Mouse (Mus musculus) small intestine, adult 2 months (tissue): ENCODE measurements around the gene Sept8.

Experiments
- CTCF ChIP-seq: fragments of 200-500 bp; IDR thresholded peaks from 2 replicates; pipeline ENCODE4 v1.5.1; 2012; ENCODE audit warnings: low read depth, mild to moderate bottlenecking, control low read depth, inconsistent platforms, low read length, moderate library complexity, mixed read lengths; ENCODE audit not compliant: insufficient replicate concordance, insufficient read length; ENCODE audit errors: extremely low read depth
- POLR2A ChIP-seq: fragments of 200-500 bp; IDR thresholded peaks from 2 replicates; pipeline ENCODE4 v1.6.1; 2012; ENCODE audit warnings: low read depth, mild to moderate bottlenecking, control low read depth, inconsistent platforms, low read length, moderate library complexity

DNA sequence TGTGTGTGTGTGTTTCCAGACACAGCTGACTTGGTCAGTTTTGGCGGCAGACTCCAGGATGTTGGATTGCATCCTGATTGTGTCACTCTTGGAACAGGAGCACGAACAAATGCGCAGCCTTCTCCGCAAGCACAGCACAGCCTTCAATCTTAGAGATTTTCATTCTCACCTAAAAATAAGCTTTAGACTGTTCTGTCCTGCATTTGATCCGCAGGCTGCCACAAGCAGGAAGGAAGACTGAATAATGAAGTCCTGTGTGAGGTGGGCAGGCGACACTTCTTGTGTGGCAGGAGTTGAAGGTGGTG, 10.1 kb downstream of the Sept8 start:
- TF ChIP-seq CTCF (no peak), POLR2A (no peak)
